Mouse (Mus musculus) hindbrain, embryonic 13.5 days (tissue): ENCODE data around the gene Hormad2. TPM values are rescaled to one million over a fixed set of nuclear protein-coding genes. Genes with fewer than 3 reads are reported as not detected.

Source experiments
- ATAC-seq: fragments of 200-750 bp; cut with Nextera tagmentation; 2 replicates; pipeline ENCODE4 v1.8.0; 2017; ENCODE audit warnings: moderate TSS enrichment; ENCODE audit not compliant: low FRiP score
- H3K27ac ChIP-seq: fragments of 300-500 bp; sonication (generic); 2 replicates; pipeline ENCODE4 v1.5.1; 2015; ENCODE audit warnings: inconsistent platforms, mild to moderate bottlenecking, moderate library complexity
- H3K27me3 ChIP-seq: fragments of 300-500 bp; sonication (generic); 2 replicates; pipeline ENCODE4 v1.6.1; 2015; ENCODE audit warnings: mild to moderate bottlenecking, inconsistent platforms
- H3K36me3 ChIP-seq: fragments of 300-500 bp; sonication (generic); 2 replicates; pipeline ENCODE4 v1.6.1; 2015; ENCODE audit warnings: mild to moderate bottlenecking, inconsistent platforms
- H3K4me1 ChIP-seq: fragments of 300-500 bp; sonication (generic); replicated peaks from 2 replicates; pipeline ENCODE4 v1.6.1; 2015; ENCODE audit warnings: inconsistent platforms
- H3K4me2 ChIP-seq: fragments of 300-500 bp; sonication (generic); 2 replicates; pipeline ENCODE4 v1.6.1; 2015; ENCODE audit warnings: inconsistent platforms, mild to moderate bottlenecking, moderate library complexity
- H3K4me3 ChIP-seq: fragments of 300-500 bp; sonication (generic); 2 replicates; pipeline ENCODE4 v1.5.1; 2015; ENCODE audit warnings: mild to moderate bottlenecking, inconsistent platforms
- H3K9ac ChIP-seq: fragments of 300-500 bp; sonication (generic); 2 replicates; pipeline ENCODE4 v1.6.1; 2015; ENCODE audit warnings: mild to moderate bottlenecking, inconsistent platforms
- H3K9me3 ChIP-seq: fragments of 300-500 bp; sonication (generic); 2 replicates; pipeline ENCODE4 v1.6.1; 2016; ENCODE audit warnings: inconsistent platforms
- WGBS: fragments of 180-500 bp; shearing (Covaris S2); methylation state at CpG from one replicate; pipeline ENCODE4 v1.1.7; 2015; 5-methylcytosine and 5-hydroxymethylcytosine counted together
- polyA plus RNA-seq: library from polyadenylated mRNA; unstranded; fragments of >200 nt; fragmentation: Nextera tagmentation; extraction: Ambion mirVana; gene quantifications from 2 replicates; pipeline ENCODE4 v1.2.1, GENCODE M21; 2015

Hormad2 gene
- not detected in 2 replicates for polyA plus RNA-seq

GRCm38 (mm10) chr11:4440978-4441377 is at the start of gene Hormad2:
Gene Hormad2, minus strand, starts transcription at chr11:4441105.
- Histone ChIP-seq H3K36me3 (no peaks in the 10 kb centered on the region), H3K27me3 (no peaks in the 10 kb centered on the region), H3K4me3 (no peak within 1 kb of the TSS), H3K27ac (no peak within 1 kb of the TSS), H3K9me3 (no peaks in the 10 kb centered on the region), H3K9ac (no peak within 1 kb of the TSS), H3K4me1 (no peaks in the 10 kb centered on the region), H3K4me2 (no peak within 1 kb of the TSS)
- WGBS, result 55% methylated on average over 19 of the region's 19 CpGs
- no peak for ATAC-seq

DNA sequence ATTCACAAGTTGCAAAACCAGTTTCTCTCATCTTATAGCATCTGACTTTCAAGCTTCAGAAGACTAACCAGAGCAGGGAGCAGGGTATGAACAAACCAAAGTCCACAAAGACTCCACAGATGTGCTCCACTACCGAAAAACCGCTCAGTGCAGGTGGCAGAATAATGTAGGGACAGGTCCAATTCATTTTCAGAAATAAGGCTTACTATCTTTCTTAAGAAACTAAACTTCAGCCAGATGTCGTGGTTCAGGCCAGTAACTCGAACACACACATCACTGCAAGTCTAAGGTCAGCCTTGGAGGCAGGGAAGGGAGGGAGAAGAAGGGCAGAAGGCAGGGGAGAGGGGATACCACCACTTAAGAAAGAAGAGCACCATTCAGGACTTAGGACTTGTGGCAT is 48.3 kb upstream of the Hormad2 start:
- peaks cover 90% of the 10 kb centered on the region for H3K36me3 ChIP-seq
- no peaks in the 10 kb centered on the region for H3K27me3 ChIP-seq
- 96% methylated on average over 4 of the region's 4 CpGs for WGBS
- no peaks in the 10 kb centered on the region for H3K9me3 ChIP-seq
- H3K27ac ChIP-seq, result no peak overlapping the region
- H3K4me2 ChIP-seq, result no peak overlapping the region
- ATAC-seq, result no peak
- no peak overlapping the region for H3K9ac ChIP-seq
- no peak overlapping the region for H3K4me3 ChIP-seq
- peaks cover 6% of the 10 kb centered on the region; the same call in 1 of the 2 replicates for H3K4me1 ChIP-seq

DNA sequence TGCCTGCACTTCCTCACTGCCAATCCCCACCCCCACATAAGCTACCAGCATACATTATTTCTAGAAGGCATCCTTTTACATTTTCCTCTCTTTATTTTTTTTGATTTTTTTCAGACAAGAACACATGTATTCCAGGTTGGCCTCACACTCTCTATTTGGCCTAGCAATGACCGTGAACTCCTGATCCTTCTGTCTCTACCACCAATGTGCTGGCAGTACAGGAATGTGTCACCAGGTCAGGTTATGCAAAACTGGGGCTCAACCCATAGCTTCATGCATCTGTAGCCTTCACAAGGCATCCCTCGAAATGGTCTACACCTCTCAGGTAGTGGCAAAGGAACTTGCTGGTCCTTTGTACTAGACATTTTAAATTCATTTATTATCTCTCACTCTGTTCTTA is 47.9 kb upstream of the Hormad2 start:
- no peak overlapping the region for H3K4me2 ChIP-seq
- no peaks in the 10 kb centered on the region for H3K27me3 ChIP-seq
- peaks cover 6% of the 10 kb centered on the region; the same call in 1 of the 2 replicates for H3K4me1 ChIP-seq
- H3K36me3 ChIP-seq, result peaks cover 94% of the 10 kb centered on the region
- no peaks in the 10 kb centered on the region for H3K9me3 ChIP-seq
- WGBS, result 95% methylated on average over 2 of the region's 2 CpGs
- no peak for ATAC-seq
- no peak overlapping the region for H3K27ac ChIP-seq
- no peak overlapping the region for H3K4me3 ChIP-seq
- no peak overlapping the region for H3K9ac ChIP-seq

GRCm38 (mm10) chr11:4488367-4488766 is 47.5 kb upstream of the Hormad2 start:
- Histone ChIP-seq H3K4me3 (no peak overlapping the region), H3K9me3 (no peaks in the 10 kb centered on the region), H3K4me2 (no peak overlapping the region), H3K27me3 (no peaks in the 10 kb centered on the region), H3K4me1 (peaks cover 6% of the 10 kb centered on the region; the same call in 1 of the 2 replicates), H3K27ac (no peak overlapping the region), H3K9ac (no peak overlapping the region), H3K36me3 (peaks cover 97% of the 10 kb centered on the region)
- no peak for ATAC-seq
- 97% methylated on average over 13 of the region's 13 CpGs for WGBS

DNA sequence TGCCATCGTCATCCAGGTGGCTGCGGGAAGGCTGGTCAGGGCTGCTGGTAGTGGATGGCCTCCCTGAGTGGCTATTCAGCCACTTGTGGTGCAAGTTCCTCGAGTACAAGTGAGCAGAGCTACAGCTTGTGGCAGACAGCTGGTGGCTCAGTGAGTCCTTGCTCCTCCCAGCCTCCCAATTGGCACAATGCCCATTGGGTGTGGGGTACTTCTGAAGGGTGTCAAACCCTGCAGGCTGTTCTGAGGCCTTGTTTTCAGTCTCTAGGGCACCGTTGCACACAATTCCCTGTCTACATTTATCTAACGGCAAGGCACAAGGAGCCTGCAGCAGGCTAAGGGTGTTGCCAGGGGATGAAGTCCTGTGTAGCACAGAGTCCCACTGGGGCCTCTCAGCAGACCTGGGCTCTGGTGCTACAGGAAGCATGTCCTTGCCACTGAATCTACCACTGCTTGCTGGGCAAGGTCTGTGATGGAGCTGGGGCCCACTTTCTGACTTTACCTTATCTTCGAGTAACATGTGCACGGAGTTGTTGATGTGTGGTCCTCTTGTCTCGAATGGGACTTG is 46.6 kb upstream of the Hormad2 start:
- WGBS, result 85% methylated on average over 8 of the region's 8 CpGs
- peaks cover 6% of the 10 kb centered on the region; the same call in 1 of the 2 replicates for H3K4me1 ChIP-seq
- ATAC-seq, result no peak

GRCm38 (mm10) chr11:4484541-4484940 is 43.6 kb upstream of the Hormad2 start:
- no peaks in the 10 kb centered on the region for H3K9me3 ChIP-seq
- H3K4me2 ChIP-seq, result no peak overlapping the region
- H3K4me1 ChIP-seq, result peaks cover 6% of the 10 kb centered on the region; the same call in 1 of the 2 replicates
- no peaks in the 10 kb centered on the region for H3K27me3 ChIP-seq
- H3K9ac ChIP-seq, result no peak overlapping the region
- H3K27ac ChIP-seq, result no peak overlapping the region
- no peak for ATAC-seq
- H3K36me3 ChIP-seq, result peaks cover 100% of the 10 kb centered on the region
- no peak overlapping the region for H3K4me3 ChIP-seq
- 92% methylated on average over 5 of the region's 5 CpGs for WGBS

More for the DNA sequence above, 46.6 kb upstream of the Hormad2 start:
- Histone ChIP-seq H3K9ac (no peak overlapping the region), H3K9me3 (no peaks in the 10 kb centered on the region), H3K27ac (no peak overlapping the region), H3K36me3 (peaks cover 99% of the 10 kb centered on the region), H3K4me3 (no peak overlapping the region), H3K4me2 (no peak overlapping the region), H3K27me3 (no peaks in the 10 kb centered on the region)

DNA sequence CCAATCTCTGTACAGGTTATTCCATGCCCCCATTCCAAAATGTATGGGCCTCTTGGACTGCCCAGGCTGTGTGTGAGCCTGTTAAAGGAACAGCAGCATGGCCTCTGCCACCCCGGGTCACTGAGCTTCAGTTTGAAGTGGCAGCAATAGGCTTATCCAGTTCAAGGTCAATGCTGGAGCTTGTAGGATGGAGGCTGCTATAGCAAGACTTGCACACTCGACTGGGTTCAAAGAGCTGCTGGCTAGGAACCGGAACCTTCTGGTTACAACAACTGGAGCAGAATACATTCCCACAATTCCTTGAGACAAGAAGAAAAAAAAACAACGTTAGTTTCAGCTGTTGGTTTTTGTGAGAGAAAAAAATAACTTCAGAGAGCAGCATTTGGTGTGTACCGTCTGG is 41.7 kb upstream of the Hormad2 start:
- Histone ChIP-seq H3K27ac (no peak overlapping the region), H3K9me3 (no peaks in the 10 kb centered on the region), H3K4me3 (no peak overlapping the region), H3K36me3 (peaks cover 87% of the 10 kb centered on the region), H3K4me2 (no peak overlapping the region), H3K9ac (no peak overlapping the region), H3K4me1 (peaks cover 3% of the 10 kb centered on the region; the same call in 1 of the 2 replicates), H3K27me3 (no peaks in the 10 kb centered on the region)
- WGBS, result 91% methylated on average over 5 of the region's 5 CpGs
- no peak for ATAC-seq

DNA sequence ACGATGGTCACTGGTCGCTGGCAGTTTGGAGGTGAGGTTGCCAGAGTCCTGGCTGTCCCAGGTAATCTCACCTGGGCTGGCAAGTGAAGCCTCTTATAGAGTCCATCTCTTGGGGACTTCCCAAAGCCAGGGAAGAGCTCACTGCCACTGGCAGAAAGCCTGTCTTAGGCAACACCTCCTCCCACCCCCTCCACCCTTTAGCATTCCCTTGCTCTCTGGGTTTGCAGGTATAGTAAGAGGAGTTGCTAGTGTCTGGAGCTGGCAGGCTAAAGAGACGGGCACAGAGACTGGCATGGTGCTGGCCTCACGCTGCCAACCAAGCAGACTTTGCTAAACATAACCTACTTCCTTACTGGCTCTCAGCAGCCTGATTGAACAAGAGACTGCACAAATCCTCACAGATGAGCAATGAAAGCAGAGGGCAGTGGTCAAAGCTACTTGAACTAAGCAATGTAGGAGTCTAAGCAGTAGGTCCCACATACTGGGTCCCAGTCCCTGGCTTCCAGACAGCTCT is 35.3 kb upstream of the Hormad2 start:
- Histone ChIP-seq H3K36me3 (peaks cover 32% of the 10 kb centered on the region), H3K4me1 (peaks cover 21% of the 10 kb centered on the region), H3K4me3 (no peak overlapping the region), H3K27me3 (no peaks in the 10 kb centered on the region), H3K9ac (no peak overlapping the region), H3K9me3 (no peaks in the 10 kb centered on the region), H3K27ac (no peak overlapping the region), H3K4me2 (no peak overlapping the region)
- WGBS, result 88% methylated on average over 4 of the region's 4 CpGs
- no peak for ATAC-seq

DNA sequence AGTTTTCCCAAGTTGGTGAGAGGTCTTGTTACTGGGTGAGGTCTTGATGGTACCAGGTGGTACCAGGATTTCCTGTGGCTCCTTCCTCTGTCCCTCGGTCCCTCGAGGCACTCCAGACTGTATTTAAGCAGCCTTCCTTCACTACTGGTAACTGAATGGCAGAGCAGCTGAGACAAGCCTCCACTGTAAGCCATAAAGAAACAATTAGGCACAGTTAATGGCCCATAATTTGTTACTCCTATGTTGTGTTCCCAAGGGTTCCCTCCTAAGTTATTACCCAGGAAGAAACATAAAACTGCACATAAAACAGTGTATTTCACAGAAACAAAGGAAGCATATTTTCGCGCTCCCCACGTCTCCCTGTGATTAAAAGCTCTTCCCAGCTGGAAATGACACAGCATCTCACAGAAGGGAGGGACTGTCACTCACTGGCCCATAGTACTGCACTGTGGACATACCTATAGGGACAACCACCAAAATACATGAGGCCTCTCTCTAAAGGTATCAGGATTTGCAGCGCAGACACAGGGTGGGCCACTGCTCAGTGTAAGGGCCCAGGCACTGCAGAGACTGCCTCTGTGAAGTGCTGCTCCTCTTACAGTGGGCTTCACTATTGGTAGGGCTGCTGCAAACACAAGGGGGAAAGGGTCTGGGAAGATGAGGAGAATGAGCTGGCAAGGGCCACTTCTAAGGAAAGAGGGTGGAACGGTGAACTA is 31.7 kb upstream of the Hormad2 start:
- H3K9ac ChIP-seq, result peak overlapping the region; percentile 56; the same call in 1 of the 2 replicates
- 58% methylated on average over 7 of the region's 7 CpGs for WGBS
- H3K4me1 ChIP-seq, result peaks cover 23% of the 10 kb centered on the region
- H3K27ac ChIP-seq, result peak overlapping the region; percentile 73
- H3K4me3 ChIP-seq, result no peak overlapping the region
- no peaks in the 10 kb centered on the region for H3K9me3 ChIP-seq
- peaks cover 9% of the 10 kb centered on the region for H3K36me3 ChIP-seq
- peak; percentile 67 for ATAC-seq
- H3K4me2 ChIP-seq, result no peak overlapping the region
- H3K27me3 ChIP-seq, result no peaks in the 10 kb centered on the region

- Histone ChIP-seq H3K4me2 (no peak overlapping the region), H3K9ac (no peak overlapping the region), H3K27me3 (no peaks in the 10 kb centered on the region), H3K27ac (0 out of 2 replicates have a peak overlapping the region, but pooled peaks have one; percentile 73), H3K36me3 (peaks cover 9% of the 10 kb centered on the region), H3K4me3 (no peak overlapping the region), H3K9me3 (no peaks in the 10 kb centered on the region), H3K4me1 (peaks cover 23% of the 10 kb centered on the region)
- 71% methylated on average over 5 of the region's 5 CpGs for WGBS
- no peak for ATAC-seq
These were observed 30.8 kb upstream of the Hormad2 start for GRCm38 (mm10) chr11:4471734-4472133.

GRCm38 (mm10) chr11:4471251-4471650 is 30.3 kb upstream of the Hormad2 start:
- ATAC-seq, result no peak
- Histone ChIP-seq H3K9ac (no peak overlapping the region), H3K27ac (no peak overlapping the region), H3K36me3 (peaks cover 7% of the 10 kb centered on the region), H3K4me3 (no peak overlapping the region), H3K4me2 (no peak overlapping the region), H3K27me3 (no peaks in the 10 kb centered on the region), H3K4me1 (peaks cover 23% of the 10 kb centered on the region), H3K9me3 (no peaks in the 10 kb centered on the region)

GRCm38 (mm10) chr11:4469091-4469490 is 28.2 kb upstream of the Hormad2 start:
- Histone ChIP-seq H3K9ac (no peak overlapping the region), H3K4me1 (peaks cover 23% of the 10 kb centered on the region), H3K9me3 (no peaks in the 10 kb centered on the region), H3K4me2 (no peak overlapping the region), H3K27me3 (no peaks in the 10 kb centered on the region), H3K4me3 (no peak overlapping the region), H3K27ac (no peak overlapping the region), H3K36me3 (no peaks in the 10 kb centered on the region)
- no peak for ATAC-seq
- 64% methylated on average over 5 of the region's 5 CpGs for WGBS
